ENCODE assay signal across 16 mouse cellular contexts in the genomic region with DNA sequence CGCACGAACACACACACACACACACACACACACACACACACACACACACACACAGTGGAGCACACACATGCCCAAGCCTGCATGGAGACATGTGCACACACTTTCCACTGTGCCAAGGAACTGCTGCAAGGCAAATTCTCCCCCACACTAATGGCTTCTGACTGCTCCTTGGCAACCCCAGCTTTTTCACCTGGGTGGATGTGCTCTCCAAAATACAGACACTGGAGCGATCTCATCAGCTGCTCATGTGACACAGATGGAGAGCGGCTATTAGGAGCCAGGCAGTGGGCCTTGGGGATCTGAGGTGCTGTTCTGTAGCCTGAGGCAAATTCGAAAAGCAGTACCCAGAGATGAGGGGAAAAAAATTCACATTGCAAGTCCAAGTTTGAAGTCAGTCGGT.
A peak's percentile ranks its signal among the peaks of the same experiment; 100 is the strongest.
DNase-seq lines count a peak whose midpoint lies in the region; ATAC-seq lines count a peak whose summit lies in the region.
"Had no signal": no experiment of that assay in that cellular context is flagged by ENCODE, and none has a peak within 500 bp of the region (broad histone marks: within the 10 kb centered on the region; RNA-seq: fewer than 3 reads in every experiment).

No protein-coding gene starts in this region.

- H3K9ac ChIP-seq in kidney, embryonic 15.5 days = no peak overlapping the region
- 0 out of 2 replicates have a peak overlapping the region, but pooled peaks have one; percentile 2 for H3K9ac ChIP-seq in forebrain, embryonic 15.5 days (replicated peaks)
- H3K9ac ChIP-seq in midbrain, embryonic 12.5 days (replicated peaks) = no peak overlapping the region
- H3K9ac ChIP-seq: embryonic facial prominence, embryonic 12.5 days; limb, embryonic 12.5 days; liver, postnatal 0 days; neural tube, embryonic 12.5 days had no signal

- peaks cover 51% of the 10 kb centered on the region for H3K36me3 ChIP-seq in kidney, embryonic 15.5 days
- peaks cover 63% of the 10 kb centered on the region for H3K36me3 ChIP-seq in embryonic facial prominence, embryonic 10.5 days (replicated peaks)
- H3K36me3 ChIP-seq in forebrain, embryonic 15.5 days = peaks cover 8% of the 10 kb centered on the region; the same call in 1 of the 2 replicates
- H3K36me3 ChIP-seq in midbrain, embryonic 12.5 days = peaks cover 6% of the 10 kb centered on the region; the same call in 1 of the 2 replicates
- H3K36me3 ChIP-seq: limb, embryonic 12.5 days had no signal

- no peak for DNase-seq in kidney, postnatal 25 days
- peak; percentile 25 for DNase-seq in embryonic facial prominence, embryonic 10.5 days (ENCODE audit: low spot score)
- DNase-seq in adrenal gland, postnatal 4 days (ENCODE audit: low spot score in 2 of 2) = no peak
- DNase-seq in layer of hippocampus, adult 9-10 months (ENCODE audit: low spot score) = no peak
- DNase-seq in T-cell, adult 2 months (ENCODE audit: low spot score) = no peak
- DNase-seq: cerebellum, adult 2 months; kidney, adult 2 months; liver, postnatal 0 days; right cerebral cortex, postnatal 25 days had no signal

- no peak overlapping the region for H3K4me3 ChIP-seq in kidney, embryonic 15.5 days (replicated peaks)
- H3K4me3 ChIP-seq in embryonic facial prominence, embryonic 10.5 days = no peak overlapping the region
- H3K4me3 ChIP-seq in forebrain, embryonic 15.5 days = no peak overlapping the region
- no peak overlapping the region for H3K4me3 ChIP-seq in midbrain, embryonic 12.5 days
- H3K4me3 ChIP-seq: embryonic facial prominence, embryonic 12.5 days; limb, embryonic 12.5 days; neural tube, embryonic 12.5 days had no signal

- peak overlapping the region; percentile 32; the same call in 1 of the 2 replicates for H3K27ac ChIP-seq in kidney, embryonic 15.5 days
- no peak overlapping the region for H3K27ac ChIP-seq in embryonic facial prominence, embryonic 10.5 days (replicated peaks)
- H3K27ac ChIP-seq in forebrain, embryonic 15.5 days (replicated peaks) = peak overlapping the region; percentile 48
- H3K27ac ChIP-seq in midbrain, embryonic 12.5 days (replicated peaks) = no peak overlapping the region; the same call in 1 of the 2 replicates
- H3K27ac ChIP-seq: embryonic facial prominence, embryonic 12.5 days; limb, embryonic 12.5 days; neural tube, embryonic 12.5 days had no signal

- peaks cover 45% of the 10 kb centered on the region for H3K4me1 ChIP-seq in kidney, embryonic 15.5 days
- peaks cover 55% of the 10 kb centered on the region for H3K4me1 ChIP-seq in embryonic facial prominence, embryonic 10.5 days
- H3K4me1 ChIP-seq in forebrain, embryonic 15.5 days = peaks cover 62% of the 10 kb centered on the region
- peaks cover 51% of the 10 kb centered on the region for H3K4me1 ChIP-seq in midbrain, embryonic 12.5 days

- no peaks in the 10 kb centered on the region for H3K9me3 ChIP-seq in kidney, embryonic 15.5 days (replicated peaks)
- no peaks in the 10 kb centered on the region for H3K9me3 ChIP-seq in embryonic facial prominence, embryonic 10.5 days
- no peaks in the 10 kb centered on the region for H3K9me3 ChIP-seq in forebrain, embryonic 15.5 days
- H3K9me3 ChIP-seq in midbrain, embryonic 12.5 days = no peaks in the 10 kb centered on the region
- H3K9me3 ChIP-seq: embryonic facial prominence, embryonic 12.5 days; limb, embryonic 12.5 days; neural tube, embryonic 12.5 days had no signal

- WGBS in kidney, embryonic 15.5 days = 61% methylated on average over 6 of the region's 6 CpGs
- WGBS in embryonic facial prominence, embryonic 10.5 days = 61% methylated on average over 6 of the region's 6 CpGs
- WGBS in forebrain, embryonic 15.5 days = 52% methylated on average over 6 of the region's 6 CpGs
- WGBS in midbrain, embryonic 12.5 days = 65% methylated on average over 4 of the region's 6 CpGs

- H3K4me2 ChIP-seq in kidney, embryonic 15.5 days = no peak overlapping the region
- H3K4me2 ChIP-seq in forebrain, embryonic 15.5 days (replicated peaks) = no peak overlapping the region
- no peak overlapping the region for H3K4me2 ChIP-seq in midbrain, embryonic 12.5 days (replicated peaks)
- H3K4me2 ChIP-seq: embryonic facial prominence, embryonic 12.5 days; limb, embryonic 12.5 days; neural tube, embryonic 12.5 days had no signal

- ATAC-seq in kidney, embryonic 15.5 days (replicated peaks; ENCODE audit: low FRiP score) = no peak
- peak; percentile 54 for ATAC-seq in forebrain, embryonic 15.5 days (replicated peaks)
- peak; percentile 45 for ATAC-seq in midbrain, embryonic 12.5 days (ENCODE audit: low FRiP score, low read depth)
- ATAC-seq: activated CD4-positive, CD25-positive, alpha-beta regulatory T cell, adult 4 months; liver, postnatal 0 days had no signal

- no peaks in the 10 kb centered on the region for H3K27me3 ChIP-seq in kidney, embryonic 15.5 days
- H3K27me3 ChIP-seq in embryonic facial prominence, embryonic 10.5 days (replicated peaks; ENCODE audit: low read depth, poor library complexity, severe bottlenecking) = peaks cover 14% of the 10 kb centered on the region; the same call in 1 of the 2 replicates
- no peaks in the 10 kb centered on the region for H3K27me3 ChIP-seq in forebrain, embryonic 15.5 days
- H3K27me3 ChIP-seq in midbrain, embryonic 12.5 days = peaks cover 38% of the 10 kb centered on the region
- H3K27me3 ChIP-seq: neural tube, embryonic 12.5 days had no signal

Comparison
In these comparisons a context has a peak if more than half of its experiments do, and no peak if none do; other contexts are left out.
1. H3K27ac ChIP-seq: peak in kidney, embryonic 15.5 days (single experiment) and forebrain, embryonic 15.5 days (single experiment); none in embryonic facial prominence, embryonic 10.5 days (single experiment) and midbrain, embryonic 12.5 days (single experiment).